Mouse (Mus musculus): ENCODE measurements around the gene Angel1. TPM values are rescaled to one million over a fixed set of nuclear protein-coding genes. Genes with fewer than 3 reads are reported as not detected.

Gene Angel1
- polyA plus RNA-seq, 1 experiment from 2014 or later: 8.4 TPM

DNA sequence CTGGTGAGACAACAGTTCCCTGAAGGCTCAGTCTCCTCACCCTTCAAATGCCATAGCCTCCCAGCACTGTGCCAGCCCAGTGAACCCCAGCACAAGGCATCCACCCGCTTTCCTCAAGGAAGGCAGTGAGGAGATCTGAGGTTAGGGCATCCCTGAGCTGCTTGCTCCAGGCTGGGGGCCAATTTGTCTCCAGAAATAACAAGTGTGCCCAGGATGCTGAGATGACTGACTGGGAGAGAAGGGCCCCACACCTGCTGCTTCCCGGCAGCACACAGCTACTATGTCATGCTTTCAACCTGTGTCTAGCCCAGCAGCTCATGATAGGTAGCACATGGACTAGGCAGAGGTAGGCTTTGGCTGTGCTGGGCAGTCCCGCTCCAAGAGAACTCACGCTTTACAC, 24.8 kb downstream of the Angel1 start:
- ATAC-seq (ENCODE audit: insufficient number of reproducible peaks, insufficient read depth, low FRiP score, low read depth): no peak
- no peak overlapping the region for H3K9ac ChIP-seq (ENCODE audit: low read length)

DNA sequence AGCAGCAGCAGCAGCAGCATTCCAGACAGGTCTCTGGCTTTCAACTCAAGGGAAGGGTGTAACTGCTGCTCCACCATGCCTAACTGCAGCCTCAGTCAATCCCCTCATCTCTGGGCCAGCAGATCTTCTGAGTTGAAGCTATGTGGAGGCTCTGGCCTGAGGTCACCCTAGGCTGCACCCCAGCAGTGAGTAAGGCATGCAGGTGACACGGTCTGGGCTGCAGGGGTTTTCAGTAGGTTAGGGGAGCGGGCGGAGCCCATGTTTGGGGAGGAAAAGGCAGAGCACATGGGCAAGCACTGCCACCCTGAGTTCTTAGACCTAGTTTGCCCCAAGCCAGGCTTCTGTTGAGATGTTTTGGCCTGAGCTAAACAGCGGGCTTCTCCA, 25.3 kb downstream of the Angel1 start:
- H3K4me2 ChIP-seq (ENCODE audit: low read length): no peak overlapping the region
- peaks cover 25% of the 10 kb centered on the region; the same call in 1 of the 2 replicates for H3K36me3 ChIP-seq (ENCODE audit: control insufficient read depth, insufficient read depth, low read length)
- WGBS: 79% methylated on average over 4 of the region's 4 CpGs
- H3K27me3 ChIP-seq (ENCODE audit: control insufficient read depth, insufficient read depth, low read length): no peaks in the 10 kb centered on the region
- peaks cover 5% of the 10 kb centered on the region; the same call in 1 of the 2 replicates for H3K9me3 ChIP-seq (ENCODE audit: control insufficient read depth, low read length)
- H3K4me3 ChIP-seq (ENCODE audit: control insufficient read depth in 1 of 2, insufficient read depth in 1 of 2, low read depth in 1 of 2, low read length in 2 of 2): no peak overlapping the region
- no peak overlapping the region for H3K9ac ChIP-seq (ENCODE audit: low read length)
- peaks cover 5 to 10% of the 10 kb centered on the region in 2 experiments for H3K4me1 ChIP-seq (ENCODE audit: control insufficient read depth in 2 of 2, insufficient read depth in 2 of 2, low read length in 2 of 2)
- ATAC-seq (ENCODE audit: insufficient number of reproducible peaks, insufficient read depth, low FRiP score, low read depth): no peak
- no peak overlapping the region for H3K27ac ChIP-seq (replicated peaks in 1 of 2; ENCODE audit: control insufficient read depth in 1 of 2, insufficient read depth in 1 of 2, low read depth in 2 of 2, low read length in 2 of 2)

More for the DNA sequence above, 24.8 kb downstream of the Angel1 start:
- WGBS: 96% methylated on average over 4 of the region's 4 CpGs
- no peaks in the 10 kb centered on the region for H3K27me3 ChIP-seq (ENCODE audit: control insufficient read depth, insufficient read depth, low read length)
- H3K36me3 ChIP-seq (ENCODE audit: control insufficient read depth, insufficient read depth, low read length): peaks cover 25% of the 10 kb centered on the region; the same call in 1 of the 2 replicates
- no peak overlapping the region for H3K4me2 ChIP-seq (ENCODE audit: low read length)
- H3K4me1 ChIP-seq (ENCODE audit: control insufficient read depth in 2 of 2, insufficient read depth in 2 of 2, low read length in 2 of 2): peaks cover 5 to 10% of the 10 kb centered on the region in 2 experiments
- H3K27ac ChIP-seq (replicated peaks in 1 of 2; ENCODE audit: control insufficient read depth in 1 of 2, insufficient read depth in 1 of 2, low read depth in 2 of 2, low read length in 2 of 2): no peak overlapping the region
- H3K4me3 ChIP-seq (ENCODE audit: control insufficient read depth in 1 of 2, insufficient read depth in 1 of 2, low read depth in 1 of 2, low read length in 2 of 2): no peak overlapping the region
- H3K9me3 ChIP-seq (ENCODE audit: control insufficient read depth, low read length): peaks cover 5% of the 10 kb centered on the region; the same call in 1 of the 2 replicates

DNA sequence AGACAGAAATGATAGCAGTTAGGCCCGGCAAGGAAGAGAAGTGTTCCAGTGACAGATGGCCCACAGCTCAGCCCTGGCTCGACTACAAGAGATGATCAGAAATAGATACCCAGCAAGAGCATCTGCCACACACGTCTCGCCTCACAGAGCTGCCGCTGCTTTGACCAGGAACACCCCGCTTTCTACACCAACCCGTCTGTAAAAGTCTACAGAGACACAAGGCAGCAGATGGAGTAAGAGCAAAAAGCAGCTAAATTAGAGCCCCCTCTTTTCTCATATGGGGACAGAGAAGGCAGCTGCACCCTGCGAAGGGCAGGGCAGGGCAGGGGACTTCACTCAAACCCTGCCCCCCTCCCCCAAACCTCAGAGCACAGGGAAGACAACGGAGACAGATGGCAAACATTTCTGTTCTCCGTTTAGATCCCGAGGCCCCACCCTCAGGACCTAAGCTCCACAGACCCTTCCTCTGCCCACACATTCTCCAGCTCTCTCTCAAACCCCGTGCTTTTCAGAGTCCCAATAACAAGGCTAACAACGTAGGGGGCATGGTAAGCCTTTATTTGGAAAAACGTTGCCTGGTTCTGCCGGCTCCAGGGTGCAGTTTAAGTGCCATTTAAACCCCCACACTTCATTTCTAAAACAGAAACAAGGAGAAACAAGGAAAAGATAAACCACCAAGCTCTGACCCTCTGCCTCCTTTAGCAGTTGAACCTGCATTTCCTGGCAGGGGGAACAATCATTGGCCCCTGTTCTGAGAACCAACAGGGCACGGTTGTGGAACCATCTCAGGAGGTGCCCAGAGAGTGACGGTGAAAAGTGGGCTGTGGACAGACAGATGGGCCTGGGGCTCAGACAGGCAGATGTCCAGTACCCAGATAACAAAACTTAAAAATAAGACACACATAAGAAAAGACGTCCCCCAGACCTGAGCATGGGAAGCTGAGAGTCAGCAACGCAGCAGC, 26.0 kb downstream of the Angel1 start:
- Histone ChIP-seq H3K4me3 (ENCODE audit: control insufficient read depth in 1 of 2, insufficient read depth in 1 of 2, low read depth in 1 of 2, low read length in 2 of 2) (no peak overlapping the region), H3K4me2 (ENCODE audit: low read length) (no peak overlapping the region), H3K27ac (replicated peaks in 1 of 2; ENCODE audit: control insufficient read depth in 1 of 2, insufficient read depth in 1 of 2, low read depth in 2 of 2, low read length in 2 of 2) (no peak overlapping the region), H3K9ac (ENCODE audit: low read length) (0 out of 2 replicates have a peak overlapping the region, but pooled peaks have one; percentile 4), H3K4me1 (ENCODE audit: control insufficient read depth in 2 of 2, insufficient read depth in 2 of 2, low read length in 2 of 2) (peaks cover 5 to 12% of the 10 kb centered on the region in 2 experiments), H3K36me3 (ENCODE audit: control insufficient read depth, insufficient read depth, low read length) (peaks cover 25% of the 10 kb centered on the region; the same call in 1 of the 2 replicates), H3K27me3 (ENCODE audit: control insufficient read depth, insufficient read depth, low read length) (no peaks in the 10 kb centered on the region), H3K9me3 (ENCODE audit: control insufficient read depth, low read length) (peaks cover 5% of the 10 kb centered on the region; the same call in 1 of the 2 replicates)
- ATAC-seq (ENCODE audit: insufficient number of reproducible peaks, insufficient read depth, low FRiP score, low read depth): no peak
- WGBS: 29% methylated on average over 19 of the region's 19 CpGs

DNA sequence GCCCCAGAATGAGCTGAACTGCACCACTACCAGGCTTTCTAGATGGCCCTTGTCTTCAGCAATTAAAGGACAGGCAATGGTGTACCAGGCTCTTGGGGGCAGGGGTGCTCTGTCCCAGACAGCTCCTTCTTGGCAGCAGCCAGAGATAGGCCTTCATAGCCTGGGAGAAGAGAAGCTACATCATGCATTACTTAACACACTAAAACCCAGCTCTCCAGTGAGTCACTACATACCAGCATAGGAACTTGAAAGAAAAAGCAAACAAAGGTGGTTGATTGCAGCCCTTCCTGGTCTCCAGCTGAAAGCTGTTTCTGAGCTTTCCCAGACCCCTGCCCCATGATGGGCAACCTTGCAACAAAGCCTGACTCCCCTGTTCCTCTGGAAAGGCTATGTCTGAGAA, 27.7 kb downstream of the Angel1 start:
- Histone ChIP-seq H3K36me3 (ENCODE audit: control insufficient read depth, insufficient read depth, low read length) (peaks cover 20% of the 10 kb centered on the region; the same call in 1 of the 2 replicates), H3K9ac (ENCODE audit: low read length) (no peak overlapping the region), H3K4me2 (ENCODE audit: low read length) (no peak overlapping the region), H3K4me3 (ENCODE audit: control insufficient read depth in 1 of 2, insufficient read depth in 1 of 2, low read depth in 1 of 2, low read length in 2 of 2) (no peak overlapping the region), H3K27me3 (ENCODE audit: control insufficient read depth, insufficient read depth, low read length) (no peaks in the 10 kb centered on the region), H3K27ac (replicated peaks in 1 of 2; ENCODE audit: control insufficient read depth in 1 of 2, insufficient read depth in 1 of 2, low read depth in 2 of 2, low read length in 2 of 2) (no peak overlapping the region), H3K9me3 (ENCODE audit: control insufficient read depth, low read length) (peaks cover 5% of the 10 kb centered on the region; the same call in 1 of the 2 replicates), H3K4me1 (ENCODE audit: control insufficient read depth in 2 of 2, insufficient read depth in 2 of 2, low read length in 2 of 2) (peaks cover 13 to 20% of the 10 kb centered on the region in 2 experiments)
- ATAC-seq (ENCODE audit: insufficient number of reproducible peaks, insufficient read depth, low FRiP score, low read depth): no peak

DNA sequence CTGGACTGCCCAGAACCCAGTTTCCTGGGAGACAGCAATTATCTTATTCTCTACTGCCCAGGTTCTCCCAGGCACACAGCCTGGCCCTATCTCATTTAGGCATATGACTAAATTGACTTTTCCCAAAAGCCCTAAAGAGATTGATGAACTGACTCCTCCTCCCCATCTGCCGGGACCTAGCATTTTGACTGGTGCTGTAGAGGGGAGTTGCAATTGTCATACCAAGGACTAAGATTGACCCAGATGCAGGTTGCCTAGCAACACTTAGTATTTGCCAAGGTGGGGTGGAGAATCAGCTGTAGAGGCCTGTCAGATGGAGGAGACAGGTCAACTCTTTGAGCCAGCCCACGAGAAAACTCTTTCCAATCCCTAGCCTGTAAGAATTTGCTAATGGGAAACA, 28.3 kb downstream of the Angel1 start:
- Histone ChIP-seq H3K9ac (ENCODE audit: low read length) (no peak overlapping the region), H3K4me2 (ENCODE audit: low read length) (no peak overlapping the region), H3K27me3 (ENCODE audit: control insufficient read depth, insufficient read depth, low read length) (no peaks in the 10 kb centered on the region), H3K4me1 (ENCODE audit: control insufficient read depth in 2 of 2, insufficient read depth in 2 of 2, low read length in 2 of 2) (peaks cover 17 to 24% of the 10 kb centered on the region in 2 experiments), H3K9me3 (ENCODE audit: control insufficient read depth, low read length) (peaks cover 5% of the 10 kb centered on the region; the same call in 1 of the 2 replicates), H3K27ac (replicated peaks in 1 of 2; ENCODE audit: control insufficient read depth in 1 of 2, insufficient read depth in 1 of 2, low read depth in 2 of 2, low read length in 2 of 2) (no peak overlapping the region), H3K4me3 (ENCODE audit: control insufficient read depth in 1 of 2, insufficient read depth in 1 of 2, low read depth in 1 of 2, low read length in 2 of 2) (no peak overlapping the region), H3K36me3 (ENCODE audit: control insufficient read depth, insufficient read depth, low read length) (peaks cover 15% of the 10 kb centered on the region; the same call in 1 of the 2 replicates)
- ATAC-seq (ENCODE audit: insufficient number of reproducible peaks, insufficient read depth, low FRiP score, low read depth): no peak
- 77% methylated on average over 2 of the region's 2 CpGs for WGBS

DNA sequence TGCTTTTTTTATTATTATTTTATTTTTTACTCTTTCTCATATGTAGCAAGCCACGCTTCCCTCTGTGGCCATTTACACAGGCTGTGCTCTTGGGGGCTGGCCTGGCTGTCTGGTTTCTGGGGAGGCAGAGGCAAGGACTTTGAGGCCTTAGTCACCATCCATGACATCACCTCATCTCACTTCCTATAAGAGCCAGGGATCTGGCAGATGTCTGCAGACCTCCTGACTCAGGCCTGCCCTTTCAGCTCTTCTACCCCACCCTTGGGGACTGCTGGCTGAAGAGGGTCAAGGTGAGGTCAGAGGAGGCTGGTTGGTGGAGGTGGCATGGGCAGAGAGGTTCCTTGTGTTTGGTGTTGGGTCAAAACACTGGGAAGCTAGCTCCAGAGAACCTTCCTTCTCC, 31.8 kb downstream of the Angel1 start:
- no peaks in the 10 kb centered on the region for H3K27me3 ChIP-seq (ENCODE audit: control insufficient read depth, insufficient read depth, low read length)
- no peak overlapping the region for H3K4me2 ChIP-seq (ENCODE audit: low read length)
- H3K36me3 ChIP-seq (ENCODE audit: control insufficient read depth, insufficient read depth, low read length): peaks cover 17% of the 10 kb centered on the region; the same call in 1 of the 2 replicates
- peaks cover 28 to 32% of the 10 kb centered on the region in 2 experiments; a peak in 3 of 4 replicates for H3K4me1 ChIP-seq (ENCODE audit: control insufficient read depth in 2 of 2, insufficient read depth in 2 of 2, low read length in 2 of 2)
- no peak overlapping the region for H3K4me3 ChIP-seq (ENCODE audit: control insufficient read depth in 1 of 2, insufficient read depth in 1 of 2, low read depth in 1 of 2, low read length in 2 of 2)
- H3K9me3 ChIP-seq (ENCODE audit: control insufficient read depth, low read length): peaks cover 5% of the 10 kb centered on the region; the same call in 1 of the 2 replicates
- 60% methylated on average over 1 of the region's 1 CpGs for WGBS
- 0 out of 4 replicates have a peak overlapping the region, but pooled peaks of 1 of the 2 experiments have one; percentile 5 for H3K27ac ChIP-seq (replicated peaks in 1 of 2; ENCODE audit: control insufficient read depth in 1 of 2, insufficient read depth in 1 of 2, low read depth in 2 of 2, low read length in 2 of 2)
- no peak overlapping the region for H3K9ac ChIP-seq (ENCODE audit: low read length)
- ATAC-seq (ENCODE audit: insufficient number of reproducible peaks, insufficient read depth, low FRiP score, low read depth): no peak

DNA sequence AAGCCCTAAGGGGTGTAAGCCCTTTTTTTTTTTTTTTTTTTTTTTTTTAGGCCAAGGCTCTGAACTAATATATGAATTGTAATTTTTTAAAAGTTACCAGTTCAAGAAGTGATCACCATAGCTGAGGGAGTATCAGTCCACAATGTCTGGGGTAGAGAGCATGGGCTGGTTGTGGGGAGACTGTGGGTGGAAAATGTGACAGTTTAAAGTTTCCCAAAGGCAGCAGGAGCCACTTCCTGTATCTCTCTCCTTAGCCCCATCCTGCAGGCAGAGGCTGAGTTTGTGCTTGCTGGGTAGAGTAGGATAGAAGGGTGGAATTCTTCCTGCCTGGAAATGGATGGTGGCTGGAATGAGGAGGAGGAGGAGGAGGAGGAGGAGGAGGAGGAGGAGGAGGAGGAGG, 32.9 kb downstream of the Angel1 start:
- H3K9me3 ChIP-seq (ENCODE audit: control insufficient read depth, low read length): peaks cover 5% of the 10 kb centered on the region; the same call in 1 of the 2 replicates
- no peak overlapping the region for H3K27ac ChIP-seq (replicated peaks in 1 of 2; ENCODE audit: control insufficient read depth in 1 of 2, insufficient read depth in 1 of 2, low read depth in 2 of 2, low read length in 2 of 2)
- H3K36me3 ChIP-seq (ENCODE audit: control insufficient read depth, insufficient read depth, low read length): peaks cover 25% of the 10 kb centered on the region; the same call in 1 of the 2 replicates
- H3K9ac ChIP-seq (ENCODE audit: low read length): no peak overlapping the region; the same call in 1 of the 2 replicates
- H3K4me2 ChIP-seq (ENCODE audit: low read length): no peak overlapping the region
- H3K27me3 ChIP-seq (ENCODE audit: control insufficient read depth, insufficient read depth, low read length): no peaks in the 10 kb centered on the region
- ATAC-seq (ENCODE audit: insufficient number of reproducible peaks, insufficient read depth, low FRiP score, low read depth): no peak
- no peak overlapping the region for H3K4me3 ChIP-seq (ENCODE audit: control insufficient read depth in 1 of 2, insufficient read depth in 1 of 2, low read depth in 1 of 2, low read length in 2 of 2)
- peaks cover 27 to 32% of the 10 kb centered on the region in 2 experiments; a peak in 3 of 4 replicates for H3K4me1 ChIP-seq (ENCODE audit: control insufficient read depth in 2 of 2, insufficient read depth in 2 of 2, low read length in 2 of 2)

All from heart, embryonic 14.5 days (tissue).